Mouse (Mus musculus) 3T3-L1 (cell line): ENCODE results near the gene Kif26b.
A peak's percentile ranks its signal among the peaks of the same experiment; 100 is the strongest.

Experiments
- DNase-seq: peaks from one replicate; pipeline ENCODE4 v3.0.0-alpha.2; 2015; ENCODE audit warnings: low read depth, low spot score

Kif26b gene

DNA sequence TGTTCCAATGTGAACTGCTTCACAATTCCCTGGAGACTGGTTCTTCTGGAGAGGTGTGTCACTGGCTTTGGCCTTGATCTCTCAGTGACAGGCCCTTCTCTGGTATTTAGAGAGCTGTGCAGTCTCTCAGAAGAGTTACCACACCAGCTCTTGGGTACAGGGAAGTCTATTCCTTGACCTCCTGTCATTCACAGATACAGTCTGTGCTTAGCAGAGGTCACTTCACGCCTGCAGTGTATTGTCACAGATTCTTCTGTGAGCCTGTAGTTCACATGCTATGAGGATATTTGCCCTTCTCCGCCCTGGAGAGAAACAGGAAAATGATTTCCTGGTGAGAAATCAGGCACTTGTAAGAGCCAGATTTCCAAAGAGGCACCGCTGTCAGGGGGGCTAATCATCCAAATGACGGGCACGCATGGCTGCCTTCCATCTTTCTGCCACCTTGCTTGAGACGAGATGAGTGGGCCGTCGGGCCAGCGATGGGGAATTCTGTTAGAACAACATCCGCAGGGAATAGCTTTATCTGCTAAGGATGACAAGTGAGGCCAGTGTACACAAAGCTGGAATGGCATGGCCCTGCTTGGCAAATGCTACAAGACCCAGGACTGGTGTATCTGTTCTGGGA is 309.9 kb downstream of the Kif26b start:
- DNase-seq: no peak

DNA sequence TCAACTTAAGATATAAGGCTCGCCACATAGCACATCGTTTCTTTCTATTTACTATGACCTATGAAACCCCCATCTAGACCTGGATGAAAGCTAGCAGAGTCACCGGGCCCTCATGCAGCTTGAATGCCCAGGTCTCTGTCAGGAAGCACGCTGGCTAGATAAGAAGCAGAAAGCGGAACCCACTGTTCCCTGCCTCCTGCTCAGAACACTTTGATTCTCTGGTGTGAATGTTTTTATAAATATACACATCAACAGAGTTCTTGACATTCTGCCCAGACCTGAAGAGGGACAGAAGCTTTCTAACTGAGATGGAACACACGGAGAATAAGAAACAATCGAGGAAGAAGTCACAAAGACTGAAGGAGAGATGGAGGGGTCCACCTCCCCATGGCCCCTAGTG is 311.4 kb downstream of the Kif26b start:
- no peak for DNase-seq

DNA sequence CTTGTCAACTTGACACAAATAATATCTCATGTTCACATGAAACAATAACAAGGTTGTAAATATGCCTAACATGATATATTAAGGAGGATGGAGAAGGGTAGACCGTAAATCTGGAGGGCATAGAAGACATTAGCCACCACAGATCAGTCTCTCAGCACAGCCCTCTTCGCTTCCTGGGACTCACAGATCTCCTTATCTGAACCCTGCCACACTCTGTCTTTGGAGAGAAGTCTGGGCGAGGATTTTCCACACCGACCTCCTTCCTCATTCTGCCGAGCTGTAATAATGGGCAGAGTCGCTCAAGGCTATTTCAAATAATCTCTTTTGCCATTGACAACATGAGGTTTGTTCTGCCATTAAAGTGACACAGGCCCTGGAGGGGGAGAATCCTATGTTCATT is 315.9 kb downstream of the Kif26b start:
- no peak for DNase-seq

DNA sequence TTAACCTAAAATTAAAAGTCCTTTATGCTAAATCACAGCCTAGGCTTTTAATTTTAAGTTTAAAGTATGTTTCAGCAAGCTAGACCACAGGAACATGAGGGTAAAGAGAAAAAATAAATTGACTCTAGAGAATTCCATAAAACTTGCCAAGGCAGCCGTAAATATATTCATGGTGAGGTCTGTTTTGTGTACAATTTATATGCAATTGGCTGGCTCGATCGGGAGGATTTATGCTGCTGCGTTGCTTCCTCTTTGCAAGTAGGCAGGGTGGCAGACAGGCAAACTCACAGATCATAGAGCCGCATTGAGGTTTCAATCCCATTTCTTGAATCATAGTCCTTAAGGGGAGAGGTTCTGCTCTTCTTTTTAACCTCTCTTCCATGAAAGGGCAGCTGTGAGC is 318.6 kb downstream of the Kif26b start:
- DNase-seq: no peak

DNA sequence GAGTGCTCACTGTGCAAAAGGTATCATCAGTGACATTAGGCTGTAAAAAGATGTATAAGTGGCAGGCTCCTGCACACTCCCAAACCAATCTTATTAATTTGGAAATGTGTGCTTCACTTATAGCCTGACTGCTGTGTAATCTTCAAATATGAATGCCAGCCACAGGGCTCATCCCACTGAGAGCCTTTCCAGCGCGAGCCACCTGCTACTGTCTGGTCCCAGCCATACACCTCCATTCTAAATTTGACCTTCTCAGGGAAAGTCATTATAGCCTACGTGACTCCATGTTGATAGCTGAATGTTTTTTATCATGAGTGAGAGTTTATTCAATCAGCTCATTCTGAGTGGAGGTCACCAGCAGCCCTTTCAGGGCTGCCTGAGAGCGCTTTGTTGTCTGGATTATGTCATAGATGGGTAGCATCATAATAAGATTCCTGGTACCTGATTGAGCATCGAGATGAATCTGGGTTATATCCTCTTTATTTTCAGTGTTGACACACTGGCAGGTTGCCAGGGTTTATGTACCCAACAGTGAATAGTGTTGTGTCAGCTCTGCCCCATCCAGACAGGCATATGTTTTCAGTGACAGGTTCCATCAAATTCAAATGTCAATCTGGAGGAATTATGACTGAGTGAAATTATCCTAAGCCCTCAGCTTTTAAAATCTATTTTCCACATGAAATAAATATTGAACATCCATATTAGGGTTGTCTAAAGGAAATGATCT is 319.6 kb downstream of the Kif26b start:
- DNase-seq: no peak

DNA sequence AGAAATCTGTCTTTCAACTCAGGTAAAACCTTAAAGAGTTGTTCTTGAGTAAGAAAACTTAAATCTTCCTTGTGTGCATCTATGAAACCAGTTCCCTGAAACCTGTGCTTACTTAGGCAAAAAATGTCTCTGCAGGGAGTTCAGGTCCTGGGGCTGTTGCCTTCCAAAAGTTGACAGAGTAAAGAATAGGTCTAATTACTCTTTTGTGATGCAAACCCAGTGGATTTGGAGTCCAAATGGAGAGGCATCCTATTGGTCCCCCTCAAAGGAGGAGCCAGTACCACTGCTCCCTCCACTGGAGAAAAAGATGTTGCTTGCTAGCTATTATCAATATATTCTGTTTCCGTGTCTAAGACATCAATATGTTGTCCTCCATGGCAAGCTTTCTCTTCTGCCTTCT is 321.6 kb downstream of the Kif26b start:
- no peak for DNase-seq

DNA sequence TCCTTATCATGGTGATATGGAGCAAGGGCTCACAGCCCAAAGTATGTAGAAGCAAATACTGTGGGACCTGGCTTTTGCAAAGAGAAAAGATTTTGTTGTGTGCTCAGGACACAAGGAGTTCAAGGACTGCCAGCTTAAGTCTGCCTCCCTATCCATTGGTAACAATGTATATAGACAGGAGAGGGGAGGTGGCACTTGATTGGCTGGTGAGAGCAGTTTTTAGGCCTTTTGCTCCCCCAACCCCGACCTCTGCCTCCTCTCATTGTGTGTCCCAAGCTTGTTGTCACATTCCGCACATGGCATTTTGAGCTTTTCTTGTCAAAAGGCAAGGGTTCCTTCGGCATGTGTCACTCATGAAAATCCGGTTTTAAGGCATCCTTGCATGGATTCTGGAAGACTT is 326.0 kb downstream of the Kif26b start:
- no peak for DNase-seq

DNA sequence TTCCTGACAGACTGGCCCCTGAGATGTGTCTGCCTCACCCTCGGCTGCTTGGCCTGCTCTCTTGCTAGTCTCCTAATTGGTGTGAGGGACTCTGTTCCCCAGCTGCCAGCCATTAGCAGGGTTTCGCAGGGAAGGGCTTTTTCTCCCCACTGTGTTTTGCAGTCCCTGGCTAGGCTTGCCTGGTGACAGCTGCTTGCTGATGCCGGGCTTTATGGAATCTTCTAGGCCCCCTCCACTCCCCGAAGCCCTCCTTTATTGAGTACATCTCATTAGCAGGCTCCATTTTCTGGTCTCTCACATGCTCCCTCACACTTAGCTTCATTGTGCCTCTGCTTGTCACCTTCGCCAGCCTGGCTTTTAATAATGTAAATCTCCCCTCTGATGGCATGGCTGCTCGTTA is 327.0 kb downstream of the Kif26b start:
- no peak for DNase-seq

DNA sequence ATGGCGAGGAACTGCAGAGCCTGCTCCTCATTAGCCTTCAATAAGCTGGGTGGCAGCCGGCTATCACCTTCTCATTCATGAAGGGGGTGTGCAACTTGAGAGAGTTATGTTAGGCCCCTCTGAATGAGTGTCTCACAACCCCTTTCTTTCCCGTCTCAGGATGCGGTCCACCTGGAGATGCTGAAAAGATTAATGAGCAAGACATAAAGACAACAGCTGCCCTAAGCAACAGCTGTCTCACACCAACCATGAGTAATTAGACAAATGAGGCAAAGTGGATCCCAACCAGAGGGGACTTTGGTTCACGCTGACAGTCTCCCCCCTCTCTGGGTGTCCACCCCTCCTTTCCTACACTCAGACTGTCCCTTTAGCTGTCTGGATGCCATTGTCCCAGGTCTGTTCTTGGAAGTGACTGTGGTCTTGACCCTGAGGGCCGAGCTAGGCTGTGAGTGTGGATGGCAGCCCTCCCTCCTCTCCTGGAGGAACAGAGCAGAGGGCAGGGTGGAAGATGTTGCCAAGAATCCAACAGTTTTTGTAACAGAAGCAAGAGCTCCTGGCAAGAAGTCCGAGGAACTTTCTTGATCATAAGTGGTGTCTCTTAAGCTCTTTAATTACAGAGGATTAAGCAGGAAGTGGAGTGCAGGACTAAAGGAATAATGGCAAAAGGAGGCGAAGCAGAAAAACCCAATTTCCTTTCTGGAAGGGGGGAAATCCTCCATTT is 331.9 kb downstream of the Kif26b start:
- DNase-seq: no peak

DNA sequence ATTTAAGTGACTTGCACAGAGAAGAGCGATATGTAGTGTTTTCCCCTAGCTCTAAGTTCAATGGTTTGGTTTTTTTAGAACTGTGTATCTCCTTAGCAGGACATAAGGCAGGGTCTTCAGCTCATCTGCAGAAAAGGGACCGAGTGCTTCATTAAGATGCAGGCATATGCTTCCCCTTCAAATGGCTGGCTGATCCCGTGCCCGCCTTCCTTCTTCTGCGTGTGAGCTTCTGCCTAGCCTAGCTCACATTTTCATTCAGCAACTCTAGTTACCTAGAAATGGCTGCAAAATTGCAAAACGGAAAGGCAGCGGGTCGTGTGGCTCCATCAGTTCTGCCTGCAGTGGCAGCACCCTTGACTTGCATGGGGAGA is 332.5 kb downstream of the Kif26b start:
- no peak for DNase-seq

DNA sequence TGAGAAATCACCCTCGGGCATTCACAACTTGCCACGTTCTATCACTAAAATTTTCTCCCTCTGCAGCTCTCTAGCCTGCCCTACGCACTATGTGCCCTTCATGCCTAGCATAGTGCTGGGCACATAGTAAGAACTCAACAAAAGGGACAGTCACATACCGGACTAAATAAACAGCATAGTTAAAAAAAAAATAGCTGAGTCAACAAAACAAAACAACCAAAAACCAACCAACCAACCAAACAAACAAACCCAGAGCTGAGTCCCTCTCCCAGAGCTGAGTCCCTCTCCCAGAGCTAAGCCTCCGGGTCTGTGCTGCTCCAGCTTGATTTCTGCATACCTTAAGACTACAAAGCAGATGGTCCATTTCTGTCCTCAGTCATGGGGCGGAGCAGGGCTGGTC is 334.8 kb downstream of the Kif26b start:
- DNase-seq: no peak

DNA sequence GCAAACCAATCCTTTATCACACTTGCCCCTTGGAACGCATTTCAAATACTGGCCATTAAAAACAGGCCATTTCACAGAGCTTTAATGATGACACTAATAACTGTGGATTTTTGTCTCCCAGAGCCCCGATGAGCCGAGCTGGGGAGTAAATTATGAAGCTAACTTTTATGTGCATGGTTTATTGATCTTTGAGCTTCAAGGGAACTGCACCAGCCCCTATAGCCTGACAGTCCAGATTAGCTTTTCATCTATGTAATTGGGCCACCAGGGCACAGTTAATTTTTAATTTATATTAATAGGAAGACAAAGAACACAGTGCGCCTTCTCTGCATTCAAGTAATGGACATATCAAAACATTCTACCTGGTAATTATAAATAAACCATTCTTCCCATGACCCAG is 335.4 kb downstream of the Kif26b start:
- no peak for DNase-seq

DNA sequence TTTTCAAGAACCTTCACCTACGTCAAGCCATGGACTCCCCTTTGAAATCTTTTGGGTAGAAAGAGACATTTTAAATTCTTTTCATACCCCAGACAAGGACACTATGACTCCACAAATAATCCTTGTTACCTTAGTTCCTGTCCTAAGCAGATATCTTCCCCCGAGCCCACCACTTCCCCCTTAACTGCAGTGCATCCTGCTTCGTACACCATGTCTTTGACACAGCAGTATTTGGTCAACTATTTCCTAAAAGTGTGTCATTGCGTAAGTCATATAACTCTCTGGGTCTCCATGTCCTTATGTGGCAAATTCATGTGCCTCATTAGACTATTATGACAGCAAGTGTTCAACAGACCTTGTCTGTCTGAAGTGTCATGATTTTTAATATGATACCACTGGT is 337.8 kb downstream of the Kif26b start:
- DNase-seq: no peak

DNA sequence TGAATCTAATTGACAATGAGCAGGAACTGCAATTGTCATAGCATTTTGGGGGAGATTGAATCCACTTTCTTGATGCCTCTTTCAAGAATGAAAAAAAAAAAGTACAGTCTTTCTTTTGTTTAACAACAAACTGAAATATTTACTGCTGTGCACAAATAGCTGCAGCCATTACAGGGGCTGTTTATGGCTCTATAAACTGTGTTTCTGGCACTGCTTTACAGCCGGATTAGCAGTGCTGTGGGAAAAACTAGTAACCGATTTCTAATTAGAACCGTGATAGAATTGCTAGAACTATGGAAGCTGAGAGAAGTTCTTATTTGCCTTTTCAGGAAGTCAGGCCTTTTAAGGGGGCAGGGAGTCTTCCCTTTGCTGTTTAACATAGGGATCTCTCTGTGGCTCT is 342.1 kb downstream of the Kif26b start:
- DNase-seq: no peak

DNA sequence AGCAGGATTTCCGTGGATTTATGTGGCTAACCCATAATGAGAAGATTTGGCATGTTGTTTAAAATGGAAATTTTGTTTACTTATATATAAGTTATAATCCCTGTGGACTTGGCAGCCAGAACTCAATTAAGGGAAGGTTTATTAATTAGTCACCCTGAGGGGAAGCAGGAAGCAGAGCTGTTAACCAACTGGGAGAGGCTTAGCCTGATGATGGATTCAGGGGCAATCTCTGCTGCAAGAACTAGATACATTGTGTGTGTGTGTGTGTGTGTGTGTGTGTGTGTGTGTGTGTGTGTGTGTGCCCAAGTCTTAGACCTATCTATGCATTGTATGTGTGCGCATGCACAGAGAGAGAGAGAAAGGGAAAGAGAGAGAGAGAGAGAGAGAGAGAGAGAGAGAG is 348.0 kb downstream of the Kif26b start:
- DNase-seq: no peak

DNA sequence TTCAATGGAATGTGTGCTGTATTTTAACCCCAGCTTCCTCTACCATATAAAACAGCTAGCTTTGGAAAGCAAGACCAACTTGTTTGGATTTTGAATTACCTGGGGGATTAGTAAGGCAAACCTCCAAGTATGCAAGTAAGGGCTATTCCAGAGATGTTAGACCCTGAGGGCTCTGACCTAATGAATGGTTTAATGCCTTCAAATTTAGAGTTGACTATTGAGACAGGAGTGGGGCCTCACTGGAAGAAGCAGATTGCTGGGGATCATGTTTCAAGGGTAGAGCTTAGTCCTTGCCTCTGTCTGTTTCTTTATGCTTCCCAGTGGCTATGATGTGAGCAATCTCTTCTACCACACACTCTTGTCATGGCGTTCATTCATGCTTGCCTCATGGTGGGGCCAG is 349.8 kb downstream of the Kif26b start:
- DNase-seq: peak; percentile 15

DNA sequence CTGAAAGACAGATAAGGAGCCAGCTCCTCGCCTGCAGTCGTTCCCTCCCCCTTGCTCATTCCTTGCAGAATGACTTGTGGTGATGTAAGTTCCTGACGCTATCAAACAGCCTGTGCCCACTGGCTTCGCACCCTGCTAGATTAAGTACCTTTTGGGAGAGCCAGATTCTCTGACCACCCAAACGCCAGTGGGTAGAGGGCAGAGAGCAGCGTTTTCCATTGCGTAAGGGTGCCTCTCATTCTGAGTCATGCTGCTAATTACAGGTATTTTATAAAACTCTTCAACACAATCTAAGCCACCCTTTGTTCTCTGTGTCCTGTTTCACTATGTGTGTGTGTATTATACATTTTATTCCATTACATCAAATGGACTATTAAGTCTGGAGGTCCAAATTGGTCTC is 352.0 kb downstream of the Kif26b start:
- no peak for DNase-seq

DNA sequence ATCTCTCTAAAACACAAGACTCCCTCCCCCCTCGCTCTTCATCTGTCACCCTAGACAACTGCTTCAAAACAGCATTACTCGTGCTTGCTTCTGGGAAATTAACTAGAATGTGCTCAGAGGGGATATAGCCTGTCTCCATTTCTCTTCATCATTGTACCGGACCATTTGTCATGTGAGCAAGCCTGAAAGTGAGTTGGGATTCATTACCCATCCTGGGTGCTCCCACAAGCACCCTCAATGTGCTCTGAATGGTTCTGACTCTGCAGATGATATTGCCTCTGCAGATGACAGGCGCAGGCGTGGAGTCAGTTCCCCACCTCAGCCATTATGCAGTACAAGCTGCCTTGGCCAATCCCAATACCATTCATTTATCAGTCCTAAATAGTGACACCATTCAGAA is 357.7 kb downstream of the Kif26b start:
- DNase-seq: no peak

DNA sequence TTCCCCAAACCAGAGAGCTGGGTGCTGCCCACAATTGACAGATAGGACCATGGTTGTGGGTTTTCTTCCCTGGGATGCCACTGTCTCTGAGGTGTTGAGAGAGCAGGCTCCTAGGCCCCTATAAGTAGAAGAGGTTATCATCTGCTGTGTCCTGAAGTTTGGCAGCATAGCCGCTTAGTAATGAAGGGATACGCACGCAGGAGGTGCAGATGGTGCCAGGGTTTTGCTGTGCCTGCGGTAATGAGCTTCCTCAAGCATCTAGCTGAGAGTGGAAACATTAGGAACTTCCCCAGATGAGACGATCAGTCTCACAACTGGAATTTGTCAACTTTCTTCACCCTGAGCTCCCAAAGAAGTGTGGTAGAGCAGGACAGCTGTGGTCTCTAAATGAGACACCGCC is 363.5 kb downstream of the Kif26b start:
- no peak for DNase-seq

DNA sequence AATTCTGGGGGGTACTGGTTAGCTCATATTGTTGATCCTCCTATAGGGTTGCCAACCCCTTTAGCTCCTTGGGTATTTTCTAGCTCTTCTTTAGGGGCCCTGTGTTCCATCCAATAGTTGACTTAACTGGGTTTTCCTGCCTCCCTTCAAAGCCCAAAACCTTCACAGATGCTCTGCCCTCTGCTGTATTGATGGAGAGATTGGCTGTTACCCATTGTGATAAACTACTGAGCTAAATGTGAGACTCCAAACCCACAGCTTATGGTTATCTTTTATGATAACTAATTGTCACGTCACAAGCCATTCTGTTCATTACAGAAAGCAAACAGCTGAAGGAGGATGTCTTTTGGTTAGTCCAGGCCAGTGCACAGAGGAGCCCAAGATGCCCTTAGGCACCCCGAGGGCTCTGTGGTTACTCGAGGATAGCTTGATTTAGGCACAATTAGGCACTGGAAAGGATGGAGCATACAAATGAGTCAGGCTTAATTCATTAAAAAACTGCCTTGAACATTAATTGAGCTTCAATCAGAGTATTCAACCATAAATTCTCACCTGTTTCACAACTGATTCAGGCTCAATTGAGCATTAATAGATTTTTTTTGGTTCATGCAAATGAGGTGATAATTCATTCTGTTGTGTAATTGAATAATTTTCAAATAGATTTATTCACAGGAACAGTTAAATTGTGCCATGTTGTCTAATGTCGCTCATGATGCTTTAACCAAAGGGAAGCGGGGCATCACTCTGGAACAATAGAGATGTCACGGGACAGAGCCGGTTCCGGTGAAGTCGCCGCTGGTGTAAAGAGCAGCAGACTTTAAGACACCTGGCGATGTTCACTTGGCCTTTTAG is 364.5 kb downstream of the Kif26b start:
- DNase-seq: no peak

DNA sequence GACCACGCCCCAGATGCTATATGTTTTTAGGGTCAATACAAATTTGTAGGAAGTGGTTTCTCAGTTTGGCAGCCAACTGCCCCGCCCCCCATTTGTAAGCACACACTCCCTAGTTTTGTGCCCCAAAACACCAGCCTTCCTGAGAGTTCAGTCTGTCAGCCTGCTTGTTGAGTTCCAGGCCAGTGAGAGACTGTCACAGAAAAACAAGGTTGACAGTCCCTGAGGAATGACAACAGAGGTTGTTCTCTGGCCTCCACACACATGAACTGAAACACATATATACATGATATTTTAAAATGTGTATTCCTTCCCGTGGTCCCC is 365.1 kb downstream of the Kif26b start:
- no peak for DNase-seq

DNA sequence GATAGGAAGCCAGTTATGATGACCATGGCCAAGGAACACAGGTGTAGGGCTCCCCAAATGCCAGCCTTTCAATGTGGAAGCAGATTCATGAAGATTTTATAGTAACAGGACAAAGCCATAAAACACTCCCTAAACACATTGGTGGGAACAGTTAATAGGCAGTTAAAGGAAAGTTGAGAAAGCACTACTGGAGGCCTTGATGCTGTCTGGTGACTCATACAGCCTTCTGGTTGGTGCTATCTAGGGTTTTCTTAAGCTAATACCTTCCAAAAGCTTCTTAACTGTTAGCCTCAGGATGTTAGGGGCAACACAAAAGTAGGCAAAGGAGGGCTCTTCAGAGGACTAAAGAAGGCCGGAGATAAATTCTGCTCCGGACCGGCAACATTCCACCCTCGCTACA is 366.7 kb downstream of the Kif26b start:
- DNase-seq: no peak
